Mouse (Mus musculus) ES-E14 (cell line): ENCODE data around the gene Ghrhr. TPM values are rescaled to one million over a fixed set of nuclear protein-coding genes. Genes with fewer than 3 reads are reported as not detected.

Experiments
- DNase-seq: peaks from one replicate; pipeline ENCODE4 v3.0.0-alpha.2; 2013; ENCODE audit warnings: low read depth, low spot score
- H3K27ac ChIP-seq: 2 replicates; pipeline ENCODE4 v1.5.1; 2012; ENCODE audit warnings: low read depth, mild to moderate bottlenecking, low read length, moderate library complexity, mixed read lengths; ENCODE audit not compliant: poor library complexity, insufficient read depth, severe bottlenecking
- H3K36me3 ChIP-seq: 2 replicates; pipeline ENCODE4 v1.6.1; 2012; ENCODE audit warnings: mild to moderate bottlenecking, low read length, moderate library complexity, mixed read lengths; ENCODE audit not compliant: control insufficient read depth, poor library complexity, insufficient read depth, severe bottlenecking
- H3K4me1 ChIP-seq, 2 experiments: fragments of 150-350 bp in 1 of 2; sonication (generic) in 1 of 2; 2 replicates each; pipeline ENCODE4 v1.6.1; 2012; ENCODE audit warnings: low read length in 2 of 2, mild to moderate bottlenecking in 1 of 2, mixed read lengths in 1 of 2; ENCODE audit not compliant: control insufficient read depth in 2 of 2, insufficient read depth in 2 of 2, poor library complexity in 1 of 2
- H3K4me3 ChIP-seq, 2 experiments: fragments of 150-350 bp in 1 of 2; sonication (generic) in 1 of 2; 2 replicates each; pipeline ENCODE4 v1.5.1; 2012; ENCODE audit warnings: low read length in 2 of 2, low read depth in 1 of 2, mild to moderate bottlenecking in 1 of 2, mixed read lengths in 1 of 2; ENCODE audit not compliant: insufficient read depth in 1 of 2, poor library complexity in 1 of 2, severe bottlenecking in 1 of 2
- H3K9ac ChIP-seq: 2 replicates; pipeline ENCODE4 v1.6.1; 2012; ENCODE audit warnings: low read depth, mild to moderate bottlenecking, low read length, mixed read lengths; ENCODE audit not compliant: poor library complexity, insufficient read depth, severe bottlenecking
- H3K9me3 ChIP-seq: fragments of 150-350 bp; sonication (generic); 2 replicates; pipeline ENCODE4 v1.6.1; 2012; ENCODE audit warnings: low read depth, mild to moderate bottlenecking, low read length; ENCODE audit not compliant: control insufficient read depth, insufficient read depth
- CHD2 ChIP-seq: IDR thresholded peaks from 2 replicates; pipeline ENCODE4 v1.6.1; 2014; ENCODE audit warnings: mild to moderate bottlenecking, low read depth, low read length, inconsistent platforms
- HCFC1 ChIP-seq: IDR thresholded peaks from 2 replicates; pipeline ENCODE4 v1.6.1; 2012; ENCODE audit warnings: low read length, inconsistent platforms, borderline replicate concordance; ENCODE audit not compliant: insufficient read depth
- MAFK ChIP-seq: IDR thresholded peaks from 2 replicates; pipeline ENCODE4 v1.6.1; 2014; ENCODE audit warnings: mild to moderate bottlenecking, low read depth, low read length, inconsistent platforms; ENCODE audit not compliant: insufficient read depth
- ZC3H11A ChIP-seq: IDR thresholded peaks from 2 replicates; pipeline ENCODE4 v1.6.1; 2012; ENCODE audit warnings: low read depth, mild to moderate bottlenecking, inconsistent platforms, low read length, borderline replicate concordance
- ZNF384 ChIP-seq: IDR thresholded peaks from 2 replicates; pipeline ENCODE4 v1.6.1; 2012; ENCODE audit warnings: low read depth, low read length, inconsistent platforms
- in situ Hi-C, 2 experiments: fragments of 600-800 bp; cut with MboI; formaldehyde crosslinking; loops; one replicate each; pipeline ENCODE4 v1.15.1; 2025; ENCODE audit warnings: low sequenced_read_pairs in 2 of 2, inconsistent platforms in 1 of 2; ENCODE audit not compliant: unreplicated experiment in 2 of 2
- total RNA-seq: library from RNA; depleted of rRNA; stranded (reverse); fragments of 300-350 nt; gene quantifications from 2 replicates; pipeline ENCODE4 v1.2.3, GENCODE M21; 2012

Gene Ghrhr
- total RNA-seq, 1 experiment = not detected

DNA sequence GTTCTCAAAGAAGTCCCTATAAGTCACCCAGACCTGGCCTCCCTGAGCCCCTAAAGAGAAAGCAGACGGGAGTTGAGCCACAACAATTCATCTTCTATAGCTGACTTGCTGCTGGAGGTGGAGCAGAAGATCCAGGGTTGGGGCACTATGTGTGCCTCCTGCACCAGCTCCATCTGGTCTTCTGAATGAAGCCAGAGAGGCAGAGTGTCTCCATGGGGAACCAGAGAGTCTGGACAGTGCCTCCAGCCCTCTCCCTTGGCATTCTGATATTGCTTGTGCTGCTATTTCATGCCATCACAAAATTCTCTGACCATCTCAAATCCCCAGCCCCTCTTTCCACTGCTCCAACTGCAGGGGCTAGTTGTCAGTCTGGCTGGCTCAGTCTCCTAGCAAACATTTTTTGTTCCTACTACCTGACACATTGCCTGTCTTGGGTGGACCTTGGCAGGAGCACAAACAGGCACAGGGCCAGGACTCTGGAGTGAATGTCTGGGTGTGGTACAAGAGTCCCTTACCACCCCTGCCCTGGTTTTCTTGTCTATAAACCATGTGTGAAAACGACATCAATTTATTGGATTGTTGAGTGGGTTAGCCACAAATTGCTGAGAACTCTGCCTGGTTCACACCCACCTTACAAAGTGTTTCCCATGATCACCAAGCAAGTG, 42.8 kb downstream of the Ghrhr start:
- no peaks in the 10 kb centered on the region for H3K4me1 ChIP-seq
- in situ Hi-C loops = no loop called here

DNA sequence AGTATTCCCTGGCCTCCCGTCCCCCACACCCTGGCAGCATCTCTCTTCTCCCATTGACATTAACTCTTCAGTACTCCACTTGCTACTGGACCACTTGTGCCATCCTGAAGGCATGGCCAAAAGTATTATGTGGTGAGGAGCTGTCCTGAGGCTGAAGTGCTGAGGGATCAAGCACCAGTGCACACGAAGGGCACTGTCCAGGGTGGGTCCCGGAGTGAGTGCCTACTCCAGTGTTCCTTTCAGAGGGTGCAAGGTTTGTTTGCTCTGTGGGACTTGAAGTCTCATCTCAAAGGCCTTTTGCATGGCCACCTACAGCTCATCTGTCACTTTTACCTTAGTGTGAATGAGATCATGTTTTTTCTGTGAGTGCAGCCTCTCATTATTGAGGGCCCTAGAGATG, 44.3 kb downstream of the Ghrhr start:
- Histone ChIP-seq H3K9me3 (no peaks in the 10 kb centered on the region), H3K27ac (no peak overlapping the region), H3K9ac (no peak overlapping the region), H3K4me1 (no peaks in the 10 kb centered on the region), H3K4me3 (no peak overlapping the region), H3K36me3 (no peaks in the 10 kb centered on the region)
- DNase-seq = no peak
- TF ChIP-seq MAFK = no peak
- no peak for TF ChIP-seq CHD2
- in situ Hi-C loops = no loop called here

More for the DNA sequence above, 42.8 kb downstream of the Ghrhr start:
- Histone ChIP-seq H3K36me3 (no peaks in the 10 kb centered on the region), H3K27ac (no peak overlapping the region), H3K9ac (no peak overlapping the region), H3K9me3 (no peaks in the 10 kb centered on the region), H3K4me3 (no peak overlapping the region)
- no peak for DNase-seq
- TF ChIP-seq ZNF384 = no peak
- TF ChIP-seq CHD2 = no peak

DNA sequence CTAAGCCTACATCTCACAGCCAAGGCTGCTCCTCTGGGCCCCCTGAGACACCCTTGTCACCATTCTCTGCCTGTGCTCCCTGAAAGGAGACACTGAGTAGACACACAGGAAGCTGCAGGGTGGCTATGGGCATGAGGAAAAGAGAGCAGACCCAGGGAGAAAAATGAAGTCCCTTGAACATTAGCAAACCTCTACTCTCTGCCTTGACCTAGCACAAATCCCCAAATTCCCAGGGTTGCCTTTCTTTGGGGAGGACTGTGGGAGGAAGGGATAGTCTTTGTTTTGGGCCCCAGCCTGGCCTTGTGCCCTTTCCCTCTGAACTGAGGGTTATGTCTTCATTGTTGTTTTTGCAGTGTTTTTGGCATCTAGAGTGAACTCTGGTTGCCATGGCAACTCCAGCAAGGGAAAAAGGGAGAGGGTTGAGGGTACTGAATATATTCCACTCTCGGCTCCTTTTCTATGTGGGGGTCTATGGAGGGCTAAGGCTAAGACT, 44.8 kb downstream of the Ghrhr start:
- no peaks in the 10 kb centered on the region for H3K9me3 ChIP-seq
- no peak overlapping the region for H3K4me3 ChIP-seq
- in situ Hi-C loops = no loop called here
- H3K36me3 ChIP-seq = no peaks in the 10 kb centered on the region
- TF ChIP-seq HCFC1 = no peak
- no peak for TF ChIP-seq MAFK
- no peak for TF ChIP-seq ZC3H11A
- TF ChIP-seq CHD2 = no peak
- no peak for TF ChIP-seq ZNF384
- H3K4me1 ChIP-seq = no peaks in the 10 kb centered on the region
- DNase-seq = no peak
- H3K27ac ChIP-seq = no peak overlapping the region
- H3K9ac ChIP-seq = no peak overlapping the region

DNA sequence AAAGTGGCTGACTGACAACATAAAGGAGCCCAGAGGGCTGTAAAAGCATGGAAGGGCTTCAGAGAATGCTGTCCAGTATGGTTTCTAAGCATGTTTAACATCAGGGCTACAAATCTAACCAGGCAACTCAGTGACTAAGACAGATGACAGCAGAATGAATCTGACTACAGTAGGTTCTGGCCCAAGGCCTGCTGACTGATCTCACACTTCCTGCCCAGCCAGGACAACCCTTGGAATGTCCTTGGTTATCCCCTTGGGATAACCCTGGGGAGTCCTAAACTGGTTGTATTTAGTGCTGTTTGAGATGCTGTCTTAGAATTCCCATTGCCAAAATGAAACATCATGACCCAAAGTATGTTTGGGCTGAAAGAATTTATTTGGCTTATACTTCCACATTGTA, 56.0 kb downstream of the Ghrhr start:
- in situ Hi-C loops = no loop called here
- Histone ChIP-seq H3K9me3 (no peaks in the 10 kb centered on the region), H3K27ac (no peak overlapping the region), H3K4me3 (no peak overlapping the region), H3K36me3 (no peaks in the 10 kb centered on the region), H3K4me1 (no peaks in the 10 kb centered on the region), H3K9ac (no peak overlapping the region)
- TF ChIP-seq CHD2 (no peak), ZNF384 (no peak), HCFC1 (no peak), MAFK (no peak), ZC3H11A (no peak)
- DNase-seq = no peak

DNA sequence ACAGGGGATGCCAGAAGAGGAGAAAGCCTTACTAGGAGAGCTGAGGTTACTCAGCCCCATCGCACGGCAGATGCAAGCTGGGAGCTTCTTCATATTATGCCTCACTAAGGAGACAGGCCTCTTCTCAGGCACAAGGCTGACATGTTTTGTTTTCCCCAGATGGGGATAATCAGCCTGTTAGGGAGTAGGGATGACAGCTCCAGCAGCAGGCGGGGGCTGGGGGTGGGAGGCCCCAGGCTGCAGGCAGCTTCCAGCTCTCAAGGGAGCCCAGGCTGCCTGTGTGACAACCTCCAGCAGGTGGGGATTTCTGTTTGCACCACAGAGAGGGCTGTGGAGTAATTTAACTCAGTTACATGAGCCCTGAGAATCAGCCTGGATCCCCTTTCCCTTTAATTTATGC, 58.3 kb downstream of the Ghrhr start:
- Histone ChIP-seq H3K27ac (no peak overlapping the region), H3K9me3 (no peaks in the 10 kb centered on the region), H3K4me1 (no peaks in the 10 kb centered on the region), H3K36me3 (no peaks in the 10 kb centered on the region), H3K4me3 (no peak overlapping the region), H3K9ac (no peak overlapping the region)
- TF ChIP-seq ZNF384 = no peak
- no peak for TF ChIP-seq MAFK
- TF ChIP-seq ZC3H11A = no peak
- no peak for TF ChIP-seq HCFC1
- TF ChIP-seq CHD2 = no peak
- in situ Hi-C loops = no loop called here
- no peak for DNase-seq
